Mouse (Mus musculus) liver, embryonic 14.5 days (tissue): ENCODE data around the gene Lsm6. TPM values are rescaled to one million over a fixed set of nuclear protein-coding genes. Genes with fewer than 3 reads are reported as not detected.

Experiments
- ATAC-seq: fragments of 200-750 bp; cut with Nextera tagmentation; 2 replicates; pipeline ENCODE4 v1.8.0; 2017; ENCODE audit warnings: moderate number of reproducible peaks, mild to moderate bottlenecking, moderate library complexity; ENCODE audit not compliant: insufficient read depth
- DNase-seq, 3 experiments: peaks; one replicate each; pipeline ENCODE4 v3.0.0-alpha.2; 2012 to 2013; ENCODE audit warnings: low read depth in 3 of 3, low spot score in 3 of 3
- H3K27ac ChIP-seq: fragments of 300-500 bp; sonication (generic); 2 replicates; pipeline ENCODE4 v1.5.1; 2014; ENCODE audit warnings: moderate library complexity, mild to moderate bottlenecking, control low read depth, inconsistent platforms
- H3K27me3 ChIP-seq: fragments of 300-500 bp; sonication (generic); 2 replicates; pipeline ENCODE4 v1.6.1; 2014; ENCODE audit warnings: mild to moderate bottlenecking, low read length, moderate library complexity; ENCODE audit not compliant: control insufficient read depth, insufficient read depth
- H3K36me3 ChIP-seq: fragments of 300-500 bp; sonication (generic); replicated peaks from 2 replicates; pipeline ENCODE4 v1.6.1; 2014; ENCODE audit warnings: low read depth; ENCODE audit not compliant: control insufficient read depth, insufficient read depth
- H3K4me1 ChIP-seq, 2 experiments: fragments of 200-500 bp in 1 of 2; fragments of 300-500 bp in 1 of 2; sonication (generic) in 1 of 2; replicated peaks; 2 replicates each; pipeline ENCODE4 v1.6.1; 2012 to 2014; ENCODE audit warnings: antibody characterized with exemption in 1 of 2, inconsistent platforms in 1 of 2, low read length in 1 of 2; ENCODE audit not compliant: control insufficient read depth in 2 of 2, insufficient read depth in 2 of 2
- H3K4me2 ChIP-seq: fragments of 300-500 bp; sonication (generic); 2 replicates; pipeline ENCODE4 v1.6.1; 2014; ENCODE audit warnings: low read depth, mild to moderate bottlenecking, control low read depth, moderate library complexity
- H3K4me3 ChIP-seq, 2 experiments: fragments of 200-500 bp in 1 of 2; fragments of 300-500 bp in 1 of 2; sonication (generic) in 1 of 2; 2 replicates each; pipeline ENCODE4 v1.5.1; 2012 to 2014; ENCODE audit warnings: low read depth in 2 of 2, low read length in 2 of 2, mild to moderate bottlenecking in 2 of 2, control low read depth in 1 of 2, inconsistent platforms in 1 of 2, moderate library complexity in 1 of 2; ENCODE audit not compliant: insufficient read depth in 1 of 2
- H3K9ac ChIP-seq: fragments of 300-500 bp; sonication (generic); replicated peaks from 2 replicates; pipeline ENCODE4 v1.6.1; 2014; ENCODE audit warnings: mild to moderate bottlenecking, control low read depth, moderate library complexity
- H3K9me3 ChIP-seq: fragments of 300-500 bp; sonication (generic); 2 replicates; pipeline ENCODE4 v1.6.1; 2016; ENCODE audit warnings: low read length, mixed read lengths; ENCODE audit not compliant: control insufficient read depth
- CTCF ChIP-seq: IDR thresholded peaks from 2 replicates; pipeline ENCODE4 v1.5.1; 2016; ENCODE audit warnings: antibody characterized with exemption, low read depth, control low read depth
- EP300 ChIP-seq: IDR thresholded peaks from 2 replicates; pipeline ENCODE4 v1.6.1; 2016; ENCODE audit warnings: antibody characterized with exemption, low read depth
- WGBS: fragments of 180-500 bp; shearing (Covaris S2); extraction: QIAGEN DNeasy Blood & Tissue Kit; methylation state at CpG from one replicate; pipeline ENCODE4 v1.1.7; 2014; ENCODE audit not compliant: insufficient replicate concordance; 5-methylcytosine and 5-hydroxymethylcytosine counted together
- polyA plus RNA-seq, 2 experiments: library from polyadenylated mRNA; depleted of rRNA in 1 of 2; stranded (reverse) in 1 of 2; unstranded in 1 of 2; fragments of >200 nt; fragmentation: Nextera tagmentation in 1 of 2; extraction: Ambion mirVana in 1 of 2; gene quantifications; 2 replicates each; pipeline versions ENCODE4 v1.2.1 to v1.2.3; 2012 to 2014

Gene Lsm6
- polyA plus RNA-seq, 2 experiments: 39.3 to 117 TPM

DNA sequence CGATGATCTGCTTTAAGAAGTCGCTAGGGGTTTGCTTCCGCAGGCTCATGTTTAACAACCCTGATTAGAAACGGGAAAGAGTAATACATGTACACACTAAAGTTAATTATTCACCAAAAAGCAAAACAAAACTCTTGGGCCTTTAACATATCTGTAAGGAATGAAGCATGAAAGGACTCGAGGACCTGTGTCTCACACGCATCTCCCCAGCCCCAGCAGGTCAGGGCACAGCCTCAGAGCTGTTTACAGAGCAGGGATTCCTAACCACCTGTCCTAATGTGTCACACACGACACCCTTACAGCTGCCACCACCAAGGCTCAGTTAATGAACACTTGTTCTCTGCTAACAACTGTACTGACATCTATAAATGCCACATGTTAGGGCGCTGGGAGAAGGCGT is 7.9 kb downstream of the Lsm6 start:
- no peak overlapping the region for H3K9ac ChIP-seq
- ATAC-seq (no peak), DNase-seq (no peak)
- H3K27ac ChIP-seq: no peak overlapping the region
- TF ChIP-seq EP300 (no peak), CTCF (no peak)
- no peak overlapping the region for H3K4me3 ChIP-seq
- WGBS: 75% methylated on average over 9 of the region's 9 CpGs
- H3K27me3 ChIP-seq: no peaks in the 10 kb centered on the region
- H3K36me3 ChIP-seq: peaks cover 24% of the 10 kb centered on the region
- no peaks in the 10 kb centered on the region for H3K9me3 ChIP-seq
- peaks cover 0 to 2% of the 10 kb centered on the region in 2 experiments; a peak in 1 of 4 replicates for H3K4me1 ChIP-seq
- H3K4me2 ChIP-seq: no peak overlapping the region

DNA sequence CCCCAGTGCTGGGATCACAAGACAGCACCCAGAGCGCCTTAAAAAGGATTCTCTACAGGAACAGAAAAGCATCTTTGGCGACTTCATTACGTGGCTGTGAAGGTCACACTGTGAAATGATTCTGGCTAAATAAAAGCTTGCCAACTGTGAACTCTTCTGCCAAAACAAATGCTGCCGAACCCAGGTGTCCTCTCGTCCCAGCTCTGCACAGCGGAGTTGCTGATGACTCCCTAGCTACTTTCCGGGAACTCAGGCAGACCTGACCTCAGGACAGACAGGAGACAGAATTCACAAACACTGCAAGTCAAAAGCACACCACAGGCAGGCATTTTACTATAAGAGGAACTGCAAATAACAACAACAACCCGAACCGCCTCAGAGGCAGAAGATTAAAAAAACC is 8.5 kb downstream of the Lsm6 start:
- 85% methylated on average over 9 of the region's 9 CpGs for WGBS
- Histone ChIP-seq H3K9me3 (no peaks in the 10 kb centered on the region), H3K9ac (no peak overlapping the region), H3K4me2 (no peak overlapping the region), H3K27me3 (no peaks in the 10 kb centered on the region), H3K36me3 (peaks cover 28% of the 10 kb centered on the region), H3K4me1 (peaks cover 0 to 2% of the 10 kb centered on the region in 2 experiments; a peak in 1 of 4 replicates), H3K27ac (no peak overlapping the region), H3K4me3 (no peak overlapping the region)
- no peak for ATAC-seq
- TF ChIP-seq EP300 (no peak), CTCF (no peak)
- no peak for DNase-seq

- peaks cover 31% of the 10 kb centered on the region for H3K36me3 ChIP-seq
Observed at GRCm38 (mm10) chr8:78811748-78812147, 9.2 kb downstream of the Lsm6 start.

DNA sequence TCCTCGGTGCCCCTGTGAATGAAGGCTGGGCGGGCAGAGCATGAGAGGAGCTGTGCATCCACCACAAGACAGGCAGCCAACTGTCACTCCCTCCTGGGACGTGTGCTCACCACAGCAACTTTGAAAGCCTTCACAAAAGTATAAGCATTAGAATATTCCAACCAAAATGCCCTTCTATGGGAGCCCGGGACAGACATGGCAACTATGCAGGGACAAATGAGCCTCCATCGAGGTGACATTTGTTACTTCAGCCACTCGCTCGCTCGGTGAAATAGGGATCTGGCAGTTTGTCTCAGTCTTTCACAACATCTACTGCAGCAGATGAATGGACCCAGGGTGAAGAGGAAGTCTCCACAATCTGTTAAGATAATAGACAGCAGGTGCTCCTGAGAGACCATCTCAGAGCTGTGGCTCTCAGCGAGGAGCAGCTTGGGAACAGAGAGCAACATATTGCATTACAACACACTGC is 10.7 kb downstream of the Lsm6 start:
- Histone ChIP-seq H3K27me3 (no peaks in the 10 kb centered on the region), H3K4me2 (no peak overlapping the region), H3K4me3 (no peak overlapping the region), H3K4me1 (no peaks in the 10 kb centered on the region; a peak in 1 of 4 replicates), H3K27ac (no peak overlapping the region), H3K9ac (no peak overlapping the region), H3K36me3 (peaks cover 36% of the 10 kb centered on the region), H3K9me3 (no peaks in the 10 kb centered on the region)
- TF ChIP-seq CTCF: no peak
- WGBS: 69% methylated on average over 9 of the region's 9 CpGs
- DNase-seq (no peak), ATAC-seq (no peak)

More at GRCm38 (mm10) chr8:78811748-78812147, 9.2 kb downstream of the Lsm6 start:
- peaks cover 0 to 2% of the 10 kb centered on the region in 2 experiments; a peak in 1 of 4 replicates for H3K4me1 ChIP-seq
- no peak overlapping the region for H3K9ac ChIP-seq
- TF ChIP-seq CTCF (no peak), EP300 (no peak)
- H3K9me3 ChIP-seq: no peaks in the 10 kb centered on the region
- H3K4me3 ChIP-seq: no peak overlapping the region
- WGBS: 68% methylated on average over 7 of the region's 7 CpGs
- H3K27ac ChIP-seq: no peak overlapping the region
- no peak for DNase-seq
- H3K27me3 ChIP-seq: no peaks in the 10 kb centered on the region
- no peak for ATAC-seq
- H3K4me2 ChIP-seq: no peak overlapping the region

DNA sequence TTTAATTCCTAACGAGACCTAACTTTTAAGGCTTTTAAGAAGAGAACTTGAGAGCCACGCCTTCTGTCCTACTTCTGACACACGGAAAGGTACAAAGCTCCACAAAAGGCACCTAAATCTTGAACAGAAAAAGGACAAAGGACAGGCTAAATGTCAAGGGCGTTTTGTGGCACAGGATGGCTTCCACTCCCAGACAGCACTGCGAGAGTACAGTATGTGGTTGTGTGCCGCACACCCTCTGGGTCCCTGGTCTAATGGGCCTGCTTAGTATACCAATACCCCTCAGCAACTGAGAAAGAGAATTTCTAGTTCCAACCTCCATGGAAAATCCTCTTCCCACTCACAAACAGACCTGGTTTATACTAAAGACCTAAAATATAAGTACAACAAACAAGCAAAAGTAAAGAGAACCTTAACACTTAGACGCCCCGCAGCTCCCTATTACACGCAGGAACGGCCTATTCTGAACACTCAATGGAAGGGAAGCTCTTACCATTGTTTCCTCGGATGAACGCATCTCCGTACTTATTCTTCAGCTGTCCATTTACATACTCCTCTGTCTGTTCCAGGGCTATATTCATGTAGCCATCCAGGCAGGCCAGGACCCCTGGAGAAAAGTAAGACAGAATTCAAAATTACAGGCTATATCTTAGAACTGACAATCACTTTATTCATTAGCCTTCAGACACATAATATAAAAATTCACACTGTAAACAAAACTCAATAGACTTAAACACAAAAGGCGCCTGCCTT is 11.3 kb downstream of the Lsm6 start:
- Histone ChIP-seq H3K27me3 (no peaks in the 10 kb centered on the region), H3K36me3 (peaks cover 36% of the 10 kb centered on the region), H3K9me3 (no peaks in the 10 kb centered on the region), H3K27ac (no peak overlapping the region), H3K4me1 (no peaks in the 10 kb centered on the region; a peak in 1 of 4 replicates), H3K9ac (no peak overlapping the region), H3K4me3 (no peak overlapping the region), H3K4me2 (no peak overlapping the region)
- TF ChIP-seq EP300: no peak
- no peak for TF ChIP-seq CTCF
- 84% methylated on average over 14 of the region's 14 CpGs for WGBS
- no peak for ATAC-seq
- no peak for DNase-seq
